Mouse (Mus musculus) heart, embryonic 14.5 days (tissue): ENCODE results near the gene Hoxd9. TPM values are rescaled to one million over a fixed set of nuclear protein-coding genes. Genes with fewer than 3 reads are reported as not detected.

ENCODE experiments used
- ATAC-seq: fragments of 200-750 bp; cut with Nextera tagmentation; 2 replicates; pipeline ENCODE4 v1.8.0; 2017; ENCODE audit warnings: low read depth, moderate TSS enrichment; ENCODE audit not compliant: insufficient number of reproducible peaks, insufficient read depth, low FRiP score
- H3K27ac ChIP-seq, 2 experiments: fragments of 200-500 bp in 1 of 2; fragments of 300-500 bp in 1 of 2; sonication (generic) in 1 of 2; replicated peaks in 1 of 2; 2 replicates each; pipeline ENCODE4 v1.5.1; 2012 to 2014; ENCODE audit warnings: low read depth in 2 of 2, low read length in 2 of 2, control low read depth in 1 of 2, mild to moderate bottlenecking in 1 of 2, mixed read lengths in 1 of 2; ENCODE audit not compliant: control insufficient read depth in 1 of 2, insufficient read depth in 1 of 2
- H3K27me3 ChIP-seq: fragments of 300-500 bp; sonication (generic); 2 replicates; pipeline ENCODE4 v1.6.1; 2014; ENCODE audit warnings: mild to moderate bottlenecking, low read length, control low read depth; ENCODE audit not compliant: control insufficient read depth, insufficient read depth
- H3K36me3 ChIP-seq: fragments of 300-500 bp; sonication (generic); 2 replicates; pipeline ENCODE4 v1.6.1; 2014; ENCODE audit warnings: mild to moderate bottlenecking, control low read depth, low read length, mixed read lengths; ENCODE audit not compliant: control insufficient read depth, insufficient read depth
- H3K4me1 ChIP-seq, 2 experiments: fragments of 200-500 bp in 1 of 2; fragments of 300-500 bp in 1 of 2; sonication (generic) in 1 of 2; 2 replicates each; pipeline ENCODE4 v1.6.1; 2012 to 2014; ENCODE audit warnings: low read length in 2 of 2, control low read depth in 1 of 2, mixed read lengths in 1 of 2; ENCODE audit not compliant: control insufficient read depth in 2 of 2, insufficient read depth in 2 of 2
- H3K4me2 ChIP-seq: fragments of 300-500 bp; sonication (generic); 2 replicates; pipeline ENCODE4 v1.6.1; 2014; ENCODE audit warnings: mild to moderate bottlenecking, low read length
- H3K4me3 ChIP-seq, 2 experiments: fragments of 200-500 bp in 1 of 2; fragments of 300-500 bp in 1 of 2; sonication (generic) in 1 of 2; 2 replicates each; pipeline ENCODE4 v1.5.1; 2012 to 2014; ENCODE audit warnings: low read length in 2 of 2, mild to moderate bottlenecking in 2 of 2, control low read depth in 1 of 2, low read depth in 1 of 2, moderate library complexity in 1 of 2; ENCODE audit not compliant: control insufficient read depth in 1 of 2, insufficient read depth in 1 of 2
- H3K9ac ChIP-seq: fragments of 300-500 bp; sonication (generic); 2 replicates; pipeline ENCODE4 v1.6.1; 2014; ENCODE audit warnings: mild to moderate bottlenecking, low read length
- H3K9me3 ChIP-seq: fragments of 300-500 bp; sonication (generic); 2 replicates; pipeline ENCODE4 v1.6.1; 2016; ENCODE audit warnings: low read length, control low read depth; ENCODE audit not compliant: control insufficient read depth
- WGBS: fragments of 180-500 bp; shearing (Covaris S2); extraction: QIAGEN DNeasy Blood & Tissue Kit; methylation state at CpG from one replicate; pipeline ENCODE4 v1.1.7; 2014; 5-methylcytosine and 5-hydroxymethylcytosine counted together
- polyA plus RNA-seq: library from polyadenylated mRNA; unstranded; fragments of >200 nt; fragmentation: Nextera tagmentation; extraction: Ambion mirVana; gene quantifications from 2 replicates; pipeline ENCODE4 v1.2.1, GENCODE M21; 2014

Hoxd9 gene
- polyA plus RNA-seq, 1 experiment from 2014 or later: 0.22 TPM

DNA sequence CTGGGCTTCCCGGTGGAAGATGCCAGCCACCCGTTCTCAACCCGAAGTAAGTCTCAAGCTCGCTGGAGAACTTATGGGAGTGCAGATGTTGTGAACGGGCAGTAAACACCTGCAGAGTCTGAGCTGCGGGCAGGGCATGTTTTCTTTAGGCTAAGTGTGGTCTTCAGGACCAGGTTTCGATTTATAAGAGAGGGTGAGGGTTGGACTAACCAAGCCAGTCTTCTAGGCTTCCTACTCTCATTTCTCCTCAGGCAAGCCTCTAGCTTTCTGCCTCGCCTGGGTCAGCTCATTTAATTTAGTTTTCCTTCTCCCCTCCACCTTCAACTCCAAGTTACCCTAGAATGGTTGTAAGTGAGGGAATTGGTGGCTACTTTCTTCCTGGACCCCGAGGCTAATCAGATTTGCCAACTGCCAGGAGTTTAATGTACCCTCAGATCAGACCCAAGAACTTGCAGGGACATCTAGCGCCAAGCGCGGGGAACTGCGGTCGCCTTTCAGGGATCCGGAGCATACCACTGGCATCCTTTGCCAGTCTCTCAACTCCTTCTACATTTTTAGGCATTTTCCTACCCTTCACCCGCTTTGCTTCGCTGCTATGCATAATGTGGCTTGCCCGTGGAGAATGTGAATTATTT is 34.1 kb upstream of the Hoxd9 start:
- 3% methylated on average over 18 of the region's 18 CpGs for WGBS

DNA sequence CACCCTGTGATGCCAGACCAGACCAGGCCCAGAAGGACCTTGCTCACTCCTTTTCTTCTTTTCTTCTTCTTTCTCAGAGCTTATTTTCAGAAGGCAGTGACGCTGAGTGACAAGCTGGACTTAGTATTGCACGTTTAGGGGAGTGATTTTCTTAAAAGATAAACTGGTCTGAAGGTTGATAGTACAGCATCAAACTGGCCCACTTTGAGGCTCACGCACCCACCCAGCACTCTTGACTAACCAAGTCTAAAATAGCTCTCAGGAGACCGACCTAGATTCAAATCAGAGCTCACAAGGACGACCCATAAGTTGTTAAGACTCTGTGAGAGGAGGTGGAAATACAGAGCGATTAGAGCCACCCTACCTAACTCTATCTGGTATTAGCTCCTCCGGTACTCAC is 31.1 kb upstream of the Hoxd9 start:
- H3K4me1 ChIP-seq: peaks cover 3 to 16% of the 10 kb centered on the region in 2 experiments; a peak in 3 of 4 replicates
- peaks cover 97% of the 10 kb centered on the region for H3K27me3 ChIP-seq
- H3K27ac ChIP-seq: no peak overlapping the region
- WGBS: 3% methylated on average over 7 of the region's 7 CpGs
- H3K4me3 ChIP-seq: no peak overlapping the region
- H3K9me3 ChIP-seq: no peaks in the 10 kb centered on the region
- H3K4me2 ChIP-seq: no peak overlapping the region
- ATAC-seq: no peak
- H3K36me3 ChIP-seq: no peaks in the 10 kb centered on the region
- H3K9ac ChIP-seq: no peak overlapping the region

More for the DNA sequence above, 34.1 kb upstream of the Hoxd9 start:
- no peak overlapping the region for H3K9ac ChIP-seq
- no peak for ATAC-seq
- H3K27me3 ChIP-seq: peaks cover 98% of the 10 kb centered on the region
- H3K4me2 ChIP-seq: no peak overlapping the region
- no peak overlapping the region for H3K27ac ChIP-seq
- no peaks in the 10 kb centered on the region for H3K9me3 ChIP-seq
- peaks cover 0 to 11% of the 10 kb centered on the region in 2 experiments; a peak in 3 of 4 replicates for H3K4me1 ChIP-seq
- H3K4me3 ChIP-seq: no peak overlapping the region
- no peaks in the 10 kb centered on the region for H3K36me3 ChIP-seq

DNA sequence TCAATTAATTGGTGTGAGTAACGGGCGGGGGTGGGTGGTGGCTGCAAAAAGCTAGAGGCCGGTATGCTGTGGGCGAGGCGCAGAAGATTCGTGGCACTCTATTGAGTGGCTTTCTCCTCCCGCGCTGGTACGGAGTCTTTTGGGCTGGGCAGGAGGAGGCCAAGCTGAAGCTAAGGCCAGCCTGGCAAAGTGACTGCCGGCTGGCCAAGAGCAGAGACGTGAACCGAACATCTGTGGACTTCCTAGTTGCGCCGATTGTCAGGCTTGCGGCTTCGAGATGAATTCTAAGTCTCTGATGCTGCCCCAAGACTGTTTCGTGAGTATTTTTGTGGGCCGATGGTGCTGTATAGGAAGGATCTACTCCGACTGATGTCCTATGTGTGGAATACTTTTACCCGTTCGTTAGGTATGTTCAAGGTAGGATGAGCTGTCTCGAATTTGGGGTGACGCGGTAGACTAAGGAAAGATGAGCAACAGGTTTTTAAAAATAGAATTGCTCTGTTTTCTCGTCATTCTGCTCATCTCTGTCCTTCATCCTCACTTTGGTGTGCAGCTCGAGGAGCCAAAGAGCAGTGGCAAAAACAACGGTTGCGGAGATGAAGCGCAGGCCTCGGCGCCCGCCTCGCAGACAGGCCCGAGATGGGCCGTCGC is 30.2 kb upstream of the Hoxd9 start:
- peaks cover 97% of the 10 kb centered on the region for H3K27me3 ChIP-seq
- peaks cover 3 to 12% of the 10 kb centered on the region in 2 experiments; a peak in 3 of 4 replicates for H3K4me1 ChIP-seq
- ATAC-seq: no peak
- H3K4me2 ChIP-seq: 0 out of 2 replicates have a peak overlapping the region, but pooled peaks have one; percentile 75
- WGBS: 3% methylated on average over 36 of the region's 36 CpGs
- H3K9me3 ChIP-seq: no peaks in the 10 kb centered on the region
- no peak overlapping the region for H3K27ac ChIP-seq
- H3K36me3 ChIP-seq: no peaks in the 10 kb centered on the region
- no peak overlapping the region for H3K9ac ChIP-seq
- H3K4me3 ChIP-seq: peak overlapping the region in 1 of 2 experiments; percentile 44; a peak in 2 of 4 replicates

DNA sequence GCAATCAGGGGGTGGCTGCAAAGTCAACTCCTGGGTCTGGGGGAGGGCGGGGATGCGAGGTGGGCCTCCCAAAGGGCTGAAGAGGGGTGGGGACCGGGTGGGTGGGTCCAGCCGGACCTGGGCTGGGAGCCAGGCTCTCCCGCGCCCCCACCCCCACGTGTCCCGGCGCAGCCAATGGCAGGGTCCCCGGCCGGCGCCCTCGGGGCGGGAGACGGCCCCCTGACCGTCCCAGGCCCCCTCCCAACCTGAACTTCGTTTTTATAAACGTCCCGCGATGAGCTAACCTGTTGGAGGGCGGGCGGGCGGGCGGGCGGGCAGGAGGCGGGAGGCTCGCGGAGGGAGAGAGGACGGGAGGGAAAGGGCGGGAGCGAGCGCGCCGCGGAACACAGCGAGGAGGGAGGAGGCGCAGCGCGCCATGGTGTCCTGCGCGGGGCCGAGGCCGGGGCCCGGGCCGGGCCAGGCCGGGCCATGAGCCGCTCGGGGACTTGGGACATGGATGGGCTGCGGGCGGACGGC is 29.6 kb upstream of the Hoxd9 start, which contains the start of gene Hoxd13:
TSS of gene Hoxd13 (plus strand) at position 469 of the 516 bp plus-strand sequence.
- WGBS: under 1% methylated on average over 18 of the region's 51 CpGs
- H3K9ac ChIP-seq: no peak within 1 kb of the TSS
- H3K9me3 ChIP-seq: no peaks in the 10 kb centered on the region
- ATAC-seq: no peak; the same call in 1 of the 2 replicates
- H3K4me1 ChIP-seq: peaks cover 5 to 12% of the 10 kb centered on the region in 2 experiments
- peak within 1 kb of the TSS; percentile 43 to 44 for H3K4me3 ChIP-seq
- H3K36me3 ChIP-seq: no peaks in the 10 kb centered on the region
- no peak within 1 kb of the TSS for H3K27ac ChIP-seq
- H3K4me2 ChIP-seq: peak within 1 kb of the TSS; percentile 75
- H3K27me3 ChIP-seq: peaks cover 97% of the 10 kb centered on the region

DNA sequence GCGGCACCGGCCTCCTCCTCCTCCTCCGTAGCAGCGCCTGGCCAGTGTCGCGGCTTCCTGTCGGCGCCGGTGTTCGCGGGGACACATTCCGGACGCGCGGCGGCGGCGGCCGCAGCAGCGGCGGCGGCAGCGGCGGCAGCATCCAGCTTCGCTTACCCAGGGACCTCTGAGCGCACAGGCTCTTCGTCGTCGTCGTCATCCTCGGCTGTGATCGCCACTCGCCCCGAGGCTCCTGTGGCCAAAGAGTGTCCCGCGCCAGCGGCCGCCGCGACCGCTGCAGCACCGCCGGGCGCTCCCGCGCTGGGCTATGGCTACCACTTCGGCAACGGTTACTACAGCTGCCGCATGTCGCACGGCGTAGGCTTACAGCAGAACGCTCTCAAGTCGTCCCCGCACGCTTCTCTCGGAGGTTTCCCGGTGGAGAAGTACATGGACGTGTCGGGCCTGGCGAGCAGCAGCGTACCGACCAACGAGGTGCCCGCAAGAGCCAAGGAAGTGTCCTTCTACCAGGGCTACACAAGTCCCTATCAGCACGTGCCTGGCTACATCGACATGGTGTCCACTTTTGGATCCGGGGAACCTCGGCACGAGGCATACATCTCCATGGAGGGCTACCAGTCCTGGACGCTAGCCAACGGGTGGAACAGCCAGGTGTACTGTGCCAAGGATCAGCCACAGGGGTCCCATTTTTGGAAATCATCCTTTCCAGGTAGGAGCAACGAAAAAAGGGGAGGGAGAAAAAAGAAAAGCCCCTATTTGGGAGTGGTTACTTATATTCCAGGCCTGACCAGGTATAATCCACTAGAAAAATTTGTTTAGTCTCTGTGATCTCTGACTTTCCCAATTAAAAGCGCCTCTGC is 28.9 kb upstream of the Hoxd9 start:
- H3K27ac ChIP-seq: no peak overlapping the region
- H3K4me3 ChIP-seq: peak overlapping the region; percentile 43 to 44
- H3K9ac ChIP-seq: no peak overlapping the region
- H3K27me3 ChIP-seq: peaks cover 97% of the 10 kb centered on the region
- peaks cover 5 to 12% of the 10 kb centered on the region in 2 experiments for H3K4me1 ChIP-seq
- H3K9me3 ChIP-seq: no peaks in the 10 kb centered on the region
- H3K36me3 ChIP-seq: no peaks in the 10 kb centered on the region
- peak overlapping the region; percentile 75 for H3K4me2 ChIP-seq
- ATAC-seq: no peak
- under 1% methylated on average over 68 of the region's 74 CpGs for WGBS

DNA sequence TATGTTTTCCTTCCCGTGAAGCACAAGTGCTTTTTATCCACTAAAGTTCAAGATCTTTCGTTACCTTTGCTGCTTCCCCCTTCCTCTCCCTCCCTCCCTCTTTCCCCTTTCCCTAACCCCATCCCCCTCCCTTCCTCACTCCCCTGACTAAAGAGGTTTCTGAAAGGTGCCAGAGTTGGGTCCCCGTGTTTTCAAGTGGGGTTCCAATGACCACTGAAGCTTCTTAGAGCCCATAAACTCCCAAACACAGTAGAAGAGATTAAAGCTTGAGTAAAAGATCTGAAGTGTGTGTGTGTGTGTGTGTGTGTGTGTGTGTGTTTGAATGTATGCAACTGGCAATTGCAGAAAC is 28.3 kb upstream of the Hoxd9 start:
- Histone ChIP-seq H3K27ac (no peak overlapping the region), H3K36me3 (no peaks in the 10 kb centered on the region), H3K4me3 (no peak overlapping the region), H3K9ac (no peak overlapping the region), H3K4me2 (no peak overlapping the region), H3K27me3 (peaks cover 97% of the 10 kb centered on the region), H3K9me3 (no peaks in the 10 kb centered on the region), H3K4me1 (peaks cover 5 to 12% of the 10 kb centered on the region in 2 experiments)
- no peak for ATAC-seq
- WGBS: 5% methylated on average over 3 of the region's 3 CpGs

DNA sequence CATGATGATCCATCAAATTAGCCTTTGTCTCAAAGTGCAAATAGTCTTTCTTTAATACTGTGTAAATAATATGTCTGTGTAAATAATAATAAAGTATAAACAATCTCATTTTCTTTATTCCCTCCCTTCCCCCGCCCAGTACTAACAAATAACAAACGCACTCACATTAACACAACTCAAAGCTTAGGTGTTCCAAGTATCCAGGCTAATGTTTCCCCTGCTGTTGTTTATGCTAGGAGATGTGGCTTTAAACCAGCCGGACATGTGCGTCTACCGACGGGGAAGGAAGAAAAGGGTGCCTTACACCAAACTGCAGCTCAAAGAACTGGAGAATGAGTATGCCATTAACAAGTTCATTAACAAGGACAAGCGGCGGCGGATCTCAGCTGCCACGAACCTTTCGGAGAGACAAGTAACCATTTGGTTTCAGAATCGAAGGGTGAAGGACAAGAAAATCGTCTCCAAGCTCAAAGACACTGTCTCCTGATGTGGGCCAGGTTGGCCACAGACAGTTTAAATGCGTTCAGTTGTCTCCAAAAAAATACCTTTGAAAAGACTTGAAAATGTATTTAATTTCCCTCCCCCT is 27.8 kb upstream of the Hoxd9 start:
- no peak overlapping the region for H3K4me2 ChIP-seq
- H3K9me3 ChIP-seq: no peaks in the 10 kb centered on the region
- WGBS: 2% methylated on average over 14 of the region's 14 CpGs
- H3K27ac ChIP-seq: no peak overlapping the region
- no peak for ATAC-seq
- no peaks in the 10 kb centered on the region for H3K36me3 ChIP-seq
- peaks cover 97% of the 10 kb centered on the region for H3K27me3 ChIP-seq
- no peak overlapping the region for H3K9ac ChIP-seq
- H3K4me1 ChIP-seq: peaks cover 5 to 12% of the 10 kb centered on the region in 2 experiments
- no peak overlapping the region for H3K4me3 ChIP-seq
